Mouse (Mus musculus) heart, postnatal 10 days (tissue): ENCODE measurements at regions not wholly inside any gene's neighbourhood (a gene's known extent, or its start where the extent isn't known, plus 50 kb on each side); places are given as distances from the start of the nearest gene placed in this dataset.

Source experiments
- DNase-seq, 2 experiments: peaks; one replicate each; pipeline ENCODE4 v3.0.0; 2021
- intact Hi-C: fragments of 180-260 bp; cut with DNase I; formaldehyde crosslinking; loops from one replicate; pipeline ENCODE4 v1.15.1; 2025

DNA sequence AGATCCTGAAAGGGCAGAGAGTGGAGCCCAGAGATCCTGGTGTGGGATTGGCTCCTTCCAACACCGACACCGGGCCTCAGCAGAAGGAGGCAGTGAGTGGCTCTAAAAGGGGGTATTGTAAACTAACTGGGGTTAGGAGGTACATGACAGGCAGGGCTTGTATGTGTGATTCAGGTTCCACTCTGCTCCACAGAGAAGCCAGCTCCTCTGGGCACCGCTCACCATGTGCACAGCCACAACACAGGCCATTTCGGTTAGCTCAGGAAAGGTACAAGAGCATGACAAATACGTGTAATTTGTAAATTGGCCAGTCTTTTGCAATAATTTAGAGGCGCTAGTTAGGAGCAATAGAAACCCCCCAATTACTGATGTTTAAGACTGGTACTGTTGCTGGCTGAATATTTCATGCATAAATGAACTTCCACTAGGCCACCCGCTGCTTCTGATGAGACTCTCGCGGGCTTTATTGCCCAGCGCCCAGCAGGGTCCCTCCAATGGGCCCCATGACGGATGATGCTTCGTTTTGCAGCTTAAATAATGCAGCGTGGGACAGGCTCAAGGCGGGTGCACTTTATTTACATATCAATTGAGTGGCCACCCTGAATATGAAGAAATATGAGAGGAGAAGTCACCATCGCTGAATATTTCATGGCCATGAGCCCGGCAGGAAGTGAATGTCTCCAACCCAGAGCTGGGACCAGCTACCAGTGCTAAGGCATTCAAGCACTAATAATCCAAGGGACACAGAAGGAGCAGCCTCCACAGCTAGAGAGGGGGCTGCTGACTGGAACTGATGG lies 136.9 kb upstream of the Mafb start:
- DNase-seq: no peak
- intact Hi-C loops: loop anchor here (5.0 kb wide), 1 partner anchor 51 kb away; no protein-coding TSS in a partner anchor

DNA sequence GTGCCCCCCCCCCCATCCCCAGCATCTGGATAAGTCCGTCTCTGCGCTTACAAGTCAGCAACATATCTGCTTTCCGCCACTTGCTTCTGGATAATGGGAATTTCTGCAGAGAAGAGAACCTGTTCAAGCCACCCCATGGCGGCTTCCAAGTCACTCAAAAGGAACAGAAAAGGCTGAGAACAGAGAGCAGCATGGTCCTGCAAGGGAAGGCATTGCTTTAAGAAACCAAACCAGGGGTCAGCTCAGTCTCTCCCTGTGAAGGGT lies 137.5 kb upstream of the Mafb start:
- intact Hi-C loops: loop anchor here (5.0 kb wide), 1 partner anchor 52 kb away; no protein-coding TSS in a partner anchor
- no peak for DNase-seq

DNA sequence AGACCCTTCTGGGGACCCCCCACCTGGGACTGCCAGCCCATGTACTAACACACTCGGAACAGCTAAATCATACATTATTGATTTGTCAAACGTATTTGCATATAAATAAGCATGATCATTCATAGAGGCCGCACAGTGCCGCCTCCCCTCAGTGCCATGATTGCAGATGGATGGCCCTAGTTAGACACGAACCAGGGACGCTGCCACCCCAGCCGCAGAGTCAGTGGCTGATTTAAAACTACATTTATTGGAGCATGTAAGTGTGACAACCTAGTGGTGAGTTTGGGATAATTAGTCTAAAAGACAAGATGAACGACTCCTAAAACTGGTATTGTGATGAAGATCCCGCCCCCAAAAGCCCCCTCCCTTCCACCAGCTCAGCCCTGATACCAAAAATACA lies 138.3 kb upstream of the Top1 start:
- DNase-seq: no peak
- intact Hi-C loops: no loop called here

DNA sequence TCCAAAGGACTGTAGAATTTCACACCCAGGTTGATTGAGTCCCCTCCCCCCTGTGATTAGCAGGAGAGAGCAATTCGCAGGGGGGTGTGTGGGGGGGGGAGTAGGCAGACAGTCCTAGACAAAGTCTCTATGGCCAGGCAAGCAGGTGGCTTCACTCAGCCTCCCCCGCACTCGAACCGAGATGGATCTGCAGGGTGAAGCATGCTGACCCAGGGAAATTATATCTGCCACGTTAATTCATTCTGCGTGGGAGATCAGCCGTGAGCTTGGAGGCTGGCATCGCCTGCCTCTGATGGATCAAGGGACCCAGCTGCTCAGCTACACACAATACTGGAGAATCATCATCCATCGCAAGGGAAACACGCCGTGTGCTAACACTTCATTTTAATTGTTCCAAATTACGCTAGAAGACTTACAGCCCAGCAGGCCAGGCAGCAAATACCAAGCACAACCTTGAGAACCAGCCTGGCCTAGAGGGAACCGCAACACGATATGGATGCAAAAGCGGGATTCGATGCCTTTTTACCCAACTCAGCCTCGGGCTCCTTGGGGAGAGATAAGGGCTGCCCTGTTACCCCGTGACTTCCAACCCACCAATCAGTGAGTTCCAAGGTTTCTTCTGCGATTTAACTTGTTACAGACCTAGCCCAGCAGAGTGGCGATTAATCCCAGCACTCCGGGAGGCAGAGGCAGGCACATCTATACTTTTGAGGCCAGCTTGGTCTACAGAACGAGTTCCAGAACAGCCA lies 137.7 kb upstream of the Top1 start:
- intact Hi-C loops: no loop called here
- DNase-seq: no peak

DNA sequence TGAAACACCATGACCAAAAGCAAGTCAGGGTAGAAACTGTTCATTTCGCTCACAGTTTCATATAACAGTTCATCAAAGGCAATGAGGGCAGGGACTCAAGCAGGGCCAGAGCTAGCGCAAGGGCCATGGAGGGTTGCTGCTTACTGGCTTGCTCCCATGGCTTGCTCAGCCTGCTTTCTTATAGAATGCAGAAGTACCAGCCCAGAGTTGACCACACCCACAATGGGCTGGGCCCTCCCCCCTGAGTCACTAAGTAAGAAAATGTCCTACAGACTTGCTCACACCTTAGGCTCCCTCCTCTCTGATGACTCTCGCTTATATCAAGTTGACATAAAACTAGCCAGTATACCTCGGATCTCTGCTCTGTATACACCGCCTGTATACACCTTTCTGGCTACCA lies 135.5 kb upstream of the Top1 start:
- no peak for DNase-seq
- intact Hi-C loops: no loop called here

DNA sequence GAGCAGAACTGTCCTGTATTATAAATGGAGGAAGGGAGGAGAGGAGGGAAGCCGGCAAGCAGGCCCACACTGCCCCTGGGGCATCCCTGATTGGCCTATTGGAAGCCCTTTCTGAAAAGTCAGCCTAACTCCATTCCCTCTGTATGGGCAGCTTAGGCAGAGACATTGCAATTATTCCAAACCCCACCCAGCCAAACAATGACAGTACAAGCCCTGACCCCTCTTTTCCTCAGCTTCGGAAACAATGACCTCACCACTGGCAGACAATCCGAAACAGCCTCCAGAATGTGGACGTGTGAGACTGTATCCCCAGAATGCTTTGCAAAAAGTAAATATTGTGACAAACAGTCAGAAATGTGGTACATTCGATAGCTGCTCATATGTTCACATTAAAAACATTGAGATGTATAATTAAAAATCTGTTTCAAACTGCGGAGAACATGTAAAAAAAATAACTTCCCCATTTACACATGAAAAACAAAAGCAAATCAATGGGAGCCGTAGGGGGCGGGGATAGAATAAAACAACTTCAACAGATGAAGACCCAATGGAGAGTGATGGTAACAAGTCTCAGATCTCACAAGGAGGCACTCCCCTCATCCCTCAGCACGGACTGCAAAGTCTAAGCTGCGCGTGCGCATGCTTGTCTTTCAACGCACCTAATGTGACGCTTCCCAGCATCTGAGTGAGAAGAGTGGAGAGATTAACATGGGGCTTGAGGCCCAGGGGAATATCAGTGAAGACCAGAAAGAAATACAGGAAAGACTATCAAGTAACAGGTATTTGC lies 134.9 kb upstream of the Top1 start:
- intact Hi-C loops: no loop called here
- DNase-seq: peak; percentile 70 to 76

DNA sequence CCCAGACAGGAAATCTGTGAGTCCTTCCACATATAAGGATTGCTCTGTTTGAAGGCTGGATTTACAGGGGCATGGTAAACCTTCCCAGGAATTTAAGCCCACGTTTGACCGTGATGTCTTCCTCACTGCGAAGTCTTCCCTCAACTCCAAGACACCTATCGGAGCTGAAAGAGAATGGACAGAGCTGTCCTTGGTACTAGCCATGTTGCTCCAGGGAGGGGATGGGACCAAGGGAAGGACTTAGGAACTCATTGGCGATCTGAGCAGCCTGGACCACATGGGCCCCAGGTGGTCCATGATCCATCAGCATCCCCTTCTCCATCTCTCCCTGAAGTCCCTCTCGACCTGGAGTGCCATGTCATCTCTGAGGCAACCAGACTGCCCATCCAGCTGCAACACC lies 130.1 kb upstream of the Top1 start:
- DNase-seq: no peak
- intact Hi-C loops: no loop called here

DNA sequence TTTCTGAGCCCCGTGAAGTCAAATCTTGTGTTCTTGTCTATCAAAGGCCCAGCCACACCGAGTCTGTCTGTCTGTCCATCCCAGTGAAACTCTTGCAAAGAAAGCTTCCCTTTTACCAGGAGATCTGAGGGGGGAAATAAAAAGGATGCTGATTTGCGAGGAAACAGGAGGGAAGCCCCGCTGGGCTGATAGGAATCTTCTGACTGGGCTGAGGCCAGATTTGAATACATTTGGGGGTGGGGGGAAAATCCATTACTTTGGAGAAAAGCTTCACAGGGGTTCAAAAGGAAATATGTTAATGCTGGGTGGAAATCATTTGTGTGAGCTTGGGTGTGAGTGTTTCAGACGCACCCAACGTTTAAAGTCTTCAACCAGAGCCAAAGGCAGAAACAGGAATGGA lies 129.2 kb upstream of the Top1 start:
- intact Hi-C loops: no loop called here
- no peak for DNase-seq

DNA sequence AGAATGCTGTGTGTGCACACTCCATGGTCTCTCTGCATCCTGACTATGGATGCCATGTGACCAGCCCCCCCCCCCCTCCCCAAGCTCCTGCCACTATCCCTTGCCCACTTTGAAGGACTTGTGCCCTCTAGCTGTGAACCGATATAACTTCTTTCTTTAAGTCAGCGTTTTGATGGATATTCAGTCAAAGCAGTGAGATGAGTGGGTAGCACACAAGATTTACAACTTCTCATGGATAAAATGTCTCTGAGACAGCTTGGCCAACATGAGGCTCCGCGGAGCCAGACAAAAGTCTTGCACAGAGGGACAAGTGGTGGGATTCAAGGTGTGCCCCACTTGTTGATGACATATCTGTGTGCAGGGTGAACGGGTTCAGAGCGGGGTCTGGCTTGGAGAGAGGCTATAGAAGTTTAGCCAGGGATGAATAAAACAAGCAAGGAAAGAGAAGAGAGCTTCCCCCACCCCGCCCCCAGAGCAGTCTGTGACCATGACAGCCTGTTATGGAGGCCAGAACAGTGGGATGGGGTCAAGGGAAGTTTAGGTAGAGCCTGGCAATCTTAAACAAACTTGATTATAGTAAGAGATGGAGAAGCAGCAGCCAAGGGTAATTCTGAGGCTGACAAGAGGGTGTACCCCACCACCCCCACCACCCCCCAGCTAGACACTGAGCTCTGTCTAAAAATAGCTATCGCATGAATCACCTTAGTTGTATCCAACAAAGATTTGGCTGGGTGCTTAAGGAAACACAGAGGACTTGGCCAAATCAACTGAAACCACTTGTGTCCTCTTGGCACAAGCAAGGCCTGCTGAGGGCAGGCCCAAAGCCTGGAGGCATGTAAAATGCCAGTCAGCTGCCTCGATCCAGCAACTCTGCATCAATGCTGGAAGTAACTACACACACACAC lies 120.1 kb upstream of the Top1 start:
- intact Hi-C loops: no loop called here
- DNase-seq: peak; percentile 47 to 53

DNA sequence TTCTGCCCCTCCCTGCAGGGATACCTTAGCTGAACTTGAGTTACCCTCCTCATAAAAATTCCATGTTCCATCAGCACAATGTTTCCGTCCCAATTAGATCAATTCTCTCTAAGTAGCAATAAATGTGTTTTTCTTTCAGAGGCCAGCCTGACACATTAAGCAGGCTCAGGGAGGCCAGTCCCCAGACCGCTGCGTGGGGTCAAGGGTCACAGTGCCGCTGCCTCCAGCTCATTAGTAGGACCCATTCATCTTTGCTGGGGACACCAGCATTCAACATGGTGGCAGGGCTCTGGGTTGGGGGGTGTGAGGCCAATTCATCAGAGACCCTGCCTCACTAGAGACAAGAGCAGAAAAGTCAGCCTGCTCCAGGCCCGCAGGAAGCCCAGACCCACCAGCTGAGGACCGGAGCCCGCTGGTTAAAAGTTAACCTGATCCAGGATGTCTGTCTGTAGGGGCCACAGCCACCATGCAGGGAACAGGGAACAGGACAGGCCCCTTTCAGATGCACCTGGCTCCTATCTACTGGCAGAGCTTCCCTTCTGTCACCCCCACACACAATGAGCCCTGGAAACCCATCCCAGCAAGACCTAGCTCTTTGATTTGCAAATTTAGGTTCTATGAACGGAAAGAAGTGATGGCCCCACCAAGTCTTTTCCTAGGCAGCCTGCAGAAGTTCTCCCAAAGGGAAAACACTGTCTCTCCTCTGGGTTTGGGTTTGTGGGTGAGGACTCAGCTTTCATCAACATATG lies 119.1 kb upstream of the Top1 start:
- intact Hi-C loops: no loop called here
- no peak for DNase-seq

DNA sequence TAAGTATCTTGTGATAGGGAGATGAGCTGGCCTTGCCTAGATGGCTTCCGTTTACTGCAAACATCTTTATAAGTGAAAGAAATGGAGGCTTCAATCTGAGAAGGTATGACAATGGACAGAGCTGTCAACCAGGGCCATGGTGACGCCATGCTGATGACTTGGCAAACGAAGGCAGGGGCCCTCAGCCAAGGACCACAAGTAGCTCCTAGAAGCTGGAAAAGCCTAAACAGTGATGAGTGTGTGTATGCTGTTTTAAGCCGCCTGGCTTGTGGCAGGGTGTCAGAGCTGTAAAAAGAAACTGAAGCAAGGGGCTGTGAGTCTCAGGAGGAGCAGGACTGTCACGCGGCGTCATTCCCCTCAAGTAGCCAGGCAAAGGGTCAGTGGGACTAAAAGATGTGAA lies 116.4 kb upstream of the Top1 start:
- intact Hi-C loops: no loop called here
- DNase-seq: peak; percentile 46 to 50

DNA sequence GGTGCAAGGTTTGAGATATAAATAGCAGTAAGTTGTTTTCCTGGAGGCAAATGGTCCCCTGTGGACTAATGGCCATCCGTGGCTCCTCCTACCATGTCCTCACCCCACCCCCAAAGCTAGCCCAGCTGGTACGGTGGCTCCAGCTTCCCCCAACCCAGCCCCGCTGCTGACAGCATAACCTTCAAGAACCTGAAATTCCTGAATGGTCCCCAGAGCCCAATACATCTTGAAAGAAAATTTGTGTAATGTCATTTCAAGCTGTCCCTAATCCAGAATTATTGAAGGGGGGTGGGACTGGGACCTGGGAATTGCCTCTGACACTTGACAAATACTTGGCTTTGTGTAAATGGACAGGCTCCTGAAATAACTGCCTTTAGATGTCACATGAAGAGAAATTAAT lies 115.3 kb upstream of the Top1 start:
- intact Hi-C loops: loop anchor here (5.0 kb wide), 1 partner anchor 78 kb away; no protein-coding TSS in a partner anchor
- DNase-seq: peak; percentile 6 to 35

DNA sequence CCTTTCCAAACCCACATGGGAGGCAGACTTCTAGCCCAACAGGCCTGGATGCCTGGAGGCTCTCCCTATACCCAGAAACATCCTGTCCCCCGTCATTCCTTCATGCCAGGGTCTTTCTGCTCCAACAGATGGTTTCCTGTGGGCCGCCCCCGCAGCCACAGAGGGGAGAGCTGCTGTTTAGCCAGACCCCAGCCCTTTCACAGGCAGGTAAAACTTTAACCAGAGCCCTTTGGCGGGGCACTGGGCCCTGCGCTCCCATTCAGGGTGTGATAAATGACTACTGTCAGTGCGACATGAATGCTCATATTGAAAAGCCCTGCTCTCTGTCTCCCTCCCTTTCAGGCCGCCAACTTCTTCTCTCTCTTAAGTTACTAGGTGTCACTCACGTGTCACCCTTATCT lies 108.4 kb upstream of the Top1 start:
- DNase-seq: no peak
- intact Hi-C loops: no loop called here

DNA sequence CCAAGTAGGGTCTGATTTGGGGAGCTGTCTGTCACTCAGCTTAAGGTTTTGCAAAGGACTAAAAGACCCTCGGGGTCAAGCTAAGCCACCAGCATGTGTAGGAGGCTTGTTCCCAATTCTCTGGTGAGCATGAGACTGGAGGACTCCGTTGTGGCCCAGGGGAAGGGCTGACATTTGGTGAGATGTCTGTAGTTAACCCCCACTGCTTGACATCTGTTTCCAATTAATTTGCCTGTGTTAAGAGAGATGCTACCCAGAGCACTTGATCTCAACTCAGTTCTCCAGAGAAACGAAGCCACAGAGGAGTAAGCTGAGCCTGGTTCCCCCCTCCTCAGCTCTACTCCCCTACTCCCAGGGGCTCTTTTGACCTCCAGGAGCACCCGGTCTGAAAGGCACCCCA lies 100.2 kb upstream of the Top1 start:
- intact Hi-C loops: no loop called here
- DNase-seq: no peak

DNA sequence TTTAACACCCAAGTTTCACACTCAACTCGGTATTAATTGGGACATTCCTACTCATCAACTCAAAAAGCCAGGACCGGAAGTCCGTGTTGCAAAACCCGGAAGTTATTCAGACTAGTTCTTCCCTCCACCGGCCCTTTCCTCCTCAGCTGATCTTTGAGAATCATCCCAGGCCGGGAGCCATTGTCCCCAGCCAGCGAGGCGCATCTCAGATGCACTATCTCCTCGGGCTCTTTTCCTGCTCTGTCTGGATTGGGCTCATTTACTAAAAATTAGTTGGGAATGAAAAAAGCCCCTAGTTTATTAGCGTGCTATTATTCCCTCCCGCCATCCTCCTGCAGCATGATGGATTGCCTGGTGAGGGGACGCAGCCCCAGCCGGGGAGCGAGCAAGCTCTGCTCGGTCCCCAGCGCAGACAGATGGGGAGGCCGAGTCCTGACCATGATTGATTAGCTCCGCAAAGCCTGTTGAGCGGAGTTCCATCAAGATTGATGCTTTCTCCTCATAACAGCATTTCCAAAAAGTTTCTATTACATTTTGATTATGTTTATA lies 93.5 kb upstream of the Top1 start:
- DNase-seq: no peak
- intact Hi-C loops: no loop called here

DNA sequence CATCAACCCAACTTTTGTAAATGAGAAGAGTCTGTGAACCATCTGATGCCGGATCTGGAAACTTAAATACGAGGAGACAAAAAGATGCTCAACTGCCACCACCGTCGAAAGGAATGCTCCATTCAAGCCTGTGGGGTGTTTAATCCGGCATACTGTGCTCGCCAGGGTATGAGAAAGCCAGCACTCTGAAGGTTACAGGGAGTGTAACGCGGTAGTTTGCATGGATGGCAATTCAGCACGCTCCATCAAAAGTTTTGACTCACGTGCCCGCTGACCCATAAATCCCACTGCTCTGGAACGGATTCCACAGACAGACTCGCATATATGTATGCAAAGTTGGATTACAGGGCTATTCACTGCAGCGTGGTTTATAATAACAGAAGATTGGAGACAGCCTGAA lies 84.0 kb upstream of the Top1 start:
- DNase-seq: no peak
- intact Hi-C loops: no loop called here

DNA sequence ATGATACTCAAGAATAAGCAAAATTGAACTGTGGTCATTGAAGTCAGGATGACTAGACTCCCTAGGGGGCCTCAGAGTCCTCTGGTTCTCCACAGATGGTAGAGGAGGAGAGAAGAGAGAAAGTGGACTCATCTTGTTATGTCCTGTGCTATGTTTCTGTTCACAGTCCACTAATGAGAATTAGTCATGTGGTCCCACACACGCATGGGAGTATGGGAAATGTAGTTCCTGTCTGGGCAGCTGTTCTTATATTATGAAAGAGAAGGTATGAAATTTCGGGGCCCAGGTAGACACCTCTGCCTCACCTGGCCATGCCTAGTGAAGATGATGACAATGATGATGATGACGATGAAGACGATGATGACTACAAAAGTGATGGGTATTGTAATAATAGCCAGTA lies 77.9 kb upstream of the Top1 start:
- DNase-seq: no peak
- intact Hi-C loops: no loop called here

DNA sequence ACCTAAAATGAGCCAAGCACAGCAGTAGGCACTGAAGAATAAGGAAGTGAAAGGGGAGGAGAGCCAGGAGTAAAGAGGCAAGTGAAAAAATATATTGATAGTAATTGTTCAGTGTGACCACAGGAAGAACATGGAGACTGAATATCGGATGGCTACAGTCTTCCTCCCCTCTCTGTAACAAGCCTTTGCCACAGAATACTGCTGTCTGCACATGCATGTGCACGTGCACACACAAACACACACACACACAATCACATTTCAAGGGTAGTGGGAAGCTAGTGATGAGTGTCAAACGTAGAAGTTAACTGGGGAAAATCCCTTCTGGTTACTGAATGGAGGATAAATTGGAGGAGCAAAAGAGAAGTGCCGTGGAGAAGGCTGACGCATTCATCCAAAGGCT lies 76.2 kb upstream of the Top1 start:
- intact Hi-C loops: no loop called here
- DNase-seq: no peak
